Mouse (Mus musculus) granulocyte monocyte progenitor cell, adult 5-6 weeks (primary cell): Measurements from ENCODE around the gene Dytn. TPM values are rescaled to one million over a fixed set of nuclear protein-coding genes. Genes with fewer than 3 reads are reported as not detected.
"Not testable (repeated sequence)": the region's sequence is repeated elsewhere in the genome, so short reads cannot be mapped to it uniquely, and the experiment has no call there.

Experiments used
- ATAC-seq: replicated peaks from 2 replicates; pipeline ENCODE4 v1.8.0; 2016; ENCODE audit warnings: mild to moderate bottlenecking, moderate TSS enrichment, inconsistent platforms; ENCODE audit not compliant: poor library complexity, severe bottlenecking
- total RNA-seq, 2 experiments: library from RNA; stranded (forward) in 1 of 2; stranded (reverse) in 1 of 2; fragments of 200-712, 200-1000 nt in 1 of 2; fragments of >200 nt in 1 of 2; fragmentation: Nextera tagmentation in 1 of 2; gene quantifications; 2 replicates each; pipeline ENCODE4 v1.2.3; 2014 to 2017

The Dytn gene
- total RNA-seq (2014; fragmentation: Nextera tagmentation) (not detected in 2 replicates), total RNA-seq (2017) (not detected in 2 replicates)

DNA sequence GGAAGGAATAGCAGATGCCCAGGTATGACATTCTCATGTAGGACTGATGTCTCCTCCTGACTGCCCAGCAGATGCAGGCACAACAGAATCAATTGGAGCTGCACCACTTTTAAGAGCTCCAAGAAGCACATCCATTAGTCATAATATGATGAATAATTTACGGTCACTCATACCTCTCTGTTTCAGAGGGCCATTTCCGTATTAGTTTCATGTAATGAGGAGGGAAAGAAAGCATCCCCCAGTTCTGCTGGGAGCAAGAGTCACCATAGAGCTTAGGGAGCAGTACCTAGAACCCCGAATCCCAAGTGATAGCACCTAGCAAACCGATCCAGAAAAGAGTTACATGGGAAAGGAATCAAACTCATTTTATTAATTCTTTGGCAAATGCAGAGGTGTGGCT, at the start of gene Dytn:
TSS of gene Dytn (minus strand) at position 101 of the 400 bp plus-strand sequence.
- ATAC-seq, result no peak

DNA sequence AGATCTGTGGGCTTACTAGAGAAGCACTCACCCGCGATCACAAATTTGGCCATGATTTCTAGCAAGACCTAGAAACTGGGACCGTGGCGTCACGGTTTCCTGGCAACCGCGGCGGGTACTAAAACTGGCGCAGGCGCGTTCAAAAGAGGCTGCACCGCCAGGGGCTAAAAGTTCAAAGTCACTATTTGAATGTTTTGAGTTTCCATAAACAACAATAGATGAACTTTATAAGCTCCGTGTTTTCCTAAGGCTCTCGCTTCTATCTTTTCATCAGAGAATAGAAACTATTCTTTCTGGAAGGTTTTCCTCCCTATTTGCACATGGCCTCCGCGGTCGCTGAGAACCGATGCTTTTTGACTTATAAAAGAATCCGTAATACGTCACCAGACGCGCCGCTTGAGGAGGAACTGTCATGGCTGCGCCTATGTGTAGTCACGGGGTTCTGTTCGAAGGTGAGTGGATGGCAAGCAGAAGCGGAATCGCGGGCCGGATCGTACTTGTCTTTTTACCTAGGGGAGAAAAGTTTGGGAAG, 43.6 kb upstream of the Dytn start, which contains the start of the genes Mdh1b and Fastkd2:
TSS of gene Mdh1b (minus strand) at position 79 of the 532 bp plus-strand sequence.
TSS of gene Fastkd2 (plus strand) at position 375 of the 532 bp plus-strand sequence.
- peak; percentile 100 for ATAC-seq

- ATAC-seq, result no peak
These were observed 43.1 kb upstream of the Dytn start for GRCm38 (mm10) chr1:63729796-63730195.

DNA sequence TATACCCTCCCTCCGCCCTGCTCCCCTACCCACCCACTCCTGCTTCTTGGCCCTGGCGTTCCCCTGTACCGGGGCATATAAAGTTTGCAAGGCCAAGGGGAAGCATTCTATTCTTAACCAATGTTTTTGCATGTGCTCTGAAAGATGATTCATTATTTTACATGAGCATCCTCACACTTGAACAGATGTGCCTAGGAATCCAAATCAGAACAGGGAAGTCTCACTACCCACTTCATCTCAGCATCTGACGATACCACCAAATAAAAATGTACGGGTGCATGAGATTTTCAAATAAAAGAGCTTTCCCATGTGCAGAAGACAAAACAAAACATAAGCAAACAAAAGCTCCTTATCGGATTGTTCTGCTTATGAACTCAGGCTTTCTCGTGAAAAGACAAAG, 33.4 kb upstream of the Dytn start:
- ATAC-seq, result no peak

DNA sequence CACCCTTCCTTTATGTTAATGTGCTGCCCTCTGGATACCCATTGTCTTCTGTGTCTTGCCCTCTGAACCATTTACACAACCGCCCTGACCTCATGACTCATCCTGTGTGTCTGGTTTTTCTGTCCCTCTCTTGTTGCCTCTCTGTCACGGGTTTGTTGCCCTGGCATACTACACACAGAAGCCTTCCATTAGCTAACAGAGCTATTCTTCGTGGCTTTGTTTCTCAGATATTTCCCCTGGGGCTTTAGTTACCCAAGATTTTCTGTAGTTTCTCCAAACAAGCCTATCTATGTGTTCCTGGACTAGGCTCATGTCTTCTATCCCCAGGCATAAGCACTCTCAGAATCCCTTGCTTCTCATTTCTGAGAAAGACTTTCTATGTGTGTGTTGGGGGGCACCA, 22.1 kb upstream of the Dytn start:
- no peak for ATAC-seq

- no peak for ATAC-seq
These were observed 19.0 kb upstream of the Dytn start for GRCm38 (mm10) chr1:63705733-63706132.

- ATAC-seq, result no peak
These were observed 10.1 kb upstream of the Dytn start for GRCm38 (mm10) chr1:63696861-63697260.

- no peak for ATAC-seq
These were observed 10.8 kb downstream of the Dytn start for GRCm38 (mm10) chr1:63675975-63676374.

DNA sequence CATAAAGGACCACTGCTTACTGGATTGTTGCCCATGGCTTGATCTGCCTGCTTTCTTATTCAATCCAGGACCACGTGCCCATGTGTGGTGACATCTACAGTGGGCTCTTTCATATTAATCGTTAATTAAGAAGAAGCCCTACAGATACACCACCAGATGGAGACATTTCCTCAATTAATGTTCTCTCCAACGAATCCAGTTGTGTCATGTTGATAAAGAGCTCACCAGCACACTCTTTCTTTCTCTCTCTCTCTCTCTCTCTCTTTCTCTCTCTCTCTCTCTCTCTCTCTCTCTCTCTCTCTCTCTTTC, 17.9 kb downstream of the Dytn start:
- peak; percentile 89 for ATAC-seq

- ATAC-seq, result no peak
These were observed 18.5 kb downstream of the Dytn start for GRCm38 (mm10) chr1:63667949-63668851.

DNA sequence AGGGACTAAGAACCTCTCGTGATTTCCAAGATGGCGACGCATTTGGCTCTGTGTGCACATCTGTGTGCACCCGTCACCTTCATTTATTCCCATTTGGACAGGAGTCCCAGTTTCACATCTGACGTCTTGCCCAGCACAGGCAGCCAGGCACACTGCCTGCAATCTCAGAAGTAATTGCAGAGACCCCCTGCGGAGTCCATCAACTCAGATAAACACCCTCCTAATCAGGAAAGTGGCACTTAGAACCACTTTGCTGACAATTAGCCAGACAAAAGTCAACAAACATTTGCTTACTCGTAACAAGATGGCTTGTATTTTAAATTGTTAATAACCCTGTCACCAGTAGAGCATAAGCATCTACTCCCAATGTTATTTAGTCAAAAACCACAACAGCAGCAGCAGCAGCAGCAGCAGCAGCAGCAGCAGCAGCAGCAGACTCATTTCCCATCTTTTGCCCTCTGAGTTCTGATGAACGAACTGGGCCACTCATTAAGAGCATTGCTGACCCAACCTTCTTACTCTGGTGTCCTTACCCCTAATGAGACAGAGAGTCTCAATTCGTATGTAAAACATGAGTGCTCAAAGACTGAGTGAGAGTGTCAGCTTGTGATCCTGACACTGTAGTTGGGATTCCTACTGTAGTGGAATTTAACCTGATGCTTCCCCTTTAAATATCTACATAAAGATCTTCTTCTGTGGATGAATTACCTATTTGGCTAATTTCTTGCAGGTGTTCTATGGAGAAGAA, 19.4 kb downstream of the Dytn start:
- ATAC-seq, result no peak

DNA sequence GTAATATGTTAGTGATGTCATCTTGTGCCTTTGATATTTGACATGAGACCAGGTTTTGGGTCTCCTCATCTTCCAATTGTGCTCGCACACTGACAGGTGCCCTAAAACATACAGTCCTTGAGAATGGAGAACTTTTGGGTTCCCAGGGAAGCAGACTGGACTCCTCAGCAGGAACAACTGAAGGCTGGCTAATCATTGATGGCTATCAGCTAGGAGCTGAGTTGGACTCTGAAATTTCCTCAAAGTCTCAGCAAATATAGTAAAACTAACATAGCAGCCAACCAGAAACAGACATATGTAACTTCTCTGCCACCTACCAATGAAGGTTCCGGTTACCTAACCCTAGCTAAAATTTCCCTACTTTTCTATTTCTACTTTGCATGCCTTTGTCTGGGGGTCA, 20.6 kb downstream of the Dytn start:
- ATAC-seq, result no peak

GRCm38 (mm10) chr1:63659591-63659990, 27.1 kb downstream of the Dytn start:
- ATAC-seq, result peak; percentile 70

- peak; percentile 79 for ATAC-seq
These were observed 28.7 kb downstream of the Dytn start for GRCm38 (mm10) chr1:63658016-63658415.

GRCm38 (mm10) chr1:63639921-63640320, 46.8 kb downstream of the Dytn start:
- no peak for ATAC-seq

- not testable (repeated sequence) for ATAC-seq
These were observed 56.3 kb downstream of the Dytn start for GRCm38 (mm10) chr1:63630390-63630789.

DNA sequence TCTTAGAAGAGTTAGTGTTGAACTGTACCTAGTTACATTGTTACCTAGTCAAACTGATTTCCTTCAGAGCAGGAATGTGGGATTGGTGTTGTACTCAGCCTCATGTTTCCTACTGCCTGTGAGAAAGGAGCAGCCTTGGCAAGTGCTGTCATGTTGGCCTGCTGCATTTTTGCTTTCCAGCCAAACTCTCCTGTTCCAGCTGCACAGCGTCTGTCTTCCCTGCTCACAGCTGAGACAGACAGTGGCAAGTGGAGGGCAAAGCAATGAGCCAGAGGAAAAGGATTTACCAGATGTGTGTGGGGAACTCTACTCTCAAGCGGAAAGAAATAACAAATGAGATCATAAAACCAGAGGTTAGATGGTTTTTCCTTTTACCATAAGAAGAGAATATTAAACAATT, 58.5 kb downstream of the Dytn start:
- no peak for ATAC-seq

DNA sequence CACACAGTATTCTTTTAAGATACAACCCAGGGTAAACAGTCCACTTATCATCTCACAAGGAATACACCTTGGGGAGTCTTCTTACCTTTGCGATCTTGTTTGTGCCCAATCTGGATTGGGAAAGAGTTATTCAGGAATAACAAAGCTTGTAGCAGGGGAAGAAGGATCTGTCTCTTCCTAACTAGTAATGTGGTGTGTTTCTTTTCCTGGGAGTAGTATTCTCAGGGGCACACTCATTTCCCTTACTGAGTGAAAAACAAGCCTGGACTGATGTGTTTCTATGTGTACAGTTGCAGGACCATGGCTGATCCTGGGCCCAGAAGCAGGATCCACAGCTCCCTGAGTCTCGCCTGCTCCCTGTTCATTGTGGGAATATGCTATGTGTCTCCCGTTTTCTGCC, 71.1 kb downstream of the Dytn start, which contains the start of gene Gm39653:
TSS of gene Gm39653 (plus strand) at position 301 of the 400 bp plus-strand sequence.
- no peak for ATAC-seq

DNA sequence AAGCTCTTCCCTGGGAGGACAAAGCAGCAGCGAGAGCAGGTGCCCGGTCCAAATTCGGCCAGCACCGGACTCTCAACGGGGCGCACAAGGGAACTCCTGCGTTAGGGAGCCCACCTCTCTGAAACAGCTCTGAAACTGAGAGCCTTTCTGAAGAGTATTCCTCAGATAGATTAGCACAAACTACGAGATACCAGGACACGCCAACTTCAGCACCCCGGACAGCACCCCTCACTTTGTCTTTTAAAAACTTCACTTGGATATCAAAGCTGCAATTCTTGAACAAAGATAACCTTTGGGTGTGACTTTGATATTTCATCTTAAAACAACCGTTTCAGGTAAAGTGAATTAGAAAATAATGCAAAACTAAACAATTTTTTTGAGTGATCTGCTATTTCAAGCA, 72.1 kb downstream of the Dytn start:
- ATAC-seq, result no peak

DNA sequence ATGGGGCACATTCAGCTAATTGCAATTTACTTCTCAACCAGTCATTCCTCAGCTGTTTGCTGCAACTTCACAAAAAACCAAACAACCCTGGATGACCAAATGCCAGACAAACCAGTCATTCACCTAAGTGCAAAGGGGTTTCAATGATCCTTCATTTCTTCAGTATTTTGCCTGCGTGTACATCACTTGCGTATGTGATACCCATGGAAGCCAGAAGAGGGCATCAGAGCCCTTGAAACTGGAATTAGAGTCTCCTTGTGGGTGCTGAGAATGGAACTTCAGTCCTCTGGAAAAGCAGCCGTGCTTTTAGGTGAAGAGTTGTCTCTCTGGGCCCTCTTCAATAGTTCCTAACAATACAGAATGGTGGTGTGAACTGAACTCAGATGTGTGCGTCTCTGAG, 77.1 kb downstream of the Dytn start:
- ATAC-seq, result no peak

DNA sequence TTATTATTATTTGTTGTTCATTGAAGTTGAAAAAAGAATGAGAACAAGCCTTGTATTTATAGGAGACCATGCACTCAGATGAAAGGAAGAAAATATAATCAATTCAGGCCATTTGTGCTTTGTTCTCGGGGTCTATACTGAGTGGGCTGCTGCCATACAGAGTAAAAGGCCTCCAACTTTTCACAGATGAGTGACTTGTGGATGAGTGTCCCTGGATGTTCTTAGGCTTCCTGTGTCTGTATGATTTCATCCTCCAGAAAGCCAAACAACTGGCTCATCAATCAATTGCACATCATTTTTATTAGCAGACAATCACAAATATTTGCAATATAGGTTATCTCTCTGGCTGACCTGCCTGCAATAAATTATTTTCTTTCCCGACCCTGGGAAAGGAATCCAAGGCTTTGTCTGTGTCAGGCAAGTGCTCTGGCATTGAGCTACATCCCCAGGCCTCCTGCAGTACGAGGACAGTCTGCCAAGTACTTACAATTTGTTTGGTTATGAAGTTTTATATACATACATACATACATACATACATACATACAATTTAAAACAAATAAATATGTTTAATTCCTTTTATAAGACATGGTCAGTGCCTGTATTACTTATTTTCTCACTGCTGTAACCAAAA, 82.7 kb downstream of the Dytn start:
- ATAC-seq, result no peak
